Comparison of ENCODE assay signal across 18 mouse cellular contexts in genomic region chr10:93444407-93444806, GRCm38 (mm10). TPM values are rescaled to one million over a fixed set of nuclear protein-coding genes. Genes with fewer than 3 reads are reported as not detected.
DNase-seq lines count a peak whose midpoint lies in the region; ATAC-seq and TF ChIP-seq lines count a peak whose summit lies in the region.
"Had no signal": no experiment of that assay in that cellular context is flagged by ENCODE, and none has a peak within 500 bp of the region (broad histone marks: within the 10 kb centered on the region; RNA-seq: fewer than 3 reads in every experiment).

No protein-coding gene starts in this region.

- H3K79me2 ChIP-seq in MEL (ENCODE audit: control insufficient read depth, insufficient read depth, low read length, poor library complexity), result no peaks in the 10 kb centered on the region

- no peaks in the 10 kb centered on the region for H3K36me3 ChIP-seq in heart, embryonic 11.5 days (ENCODE audit: control insufficient read depth, insufficient read depth, low read length)
- H3K36me3 ChIP-seq in MEL (ENCODE audit: control insufficient read depth in 1 of 2, insufficient read depth in 2 of 2, low read length in 2 of 2), result peaks cover 0 to 19% of the 10 kb centered on the region in 2 experiments; a peak in 2 of 4 replicates
- no peaks in the 10 kb centered on the region for H3K36me3 ChIP-seq in midbrain, embryonic 14.5 days (ENCODE audit: control insufficient read depth, insufficient read depth, low read length)
- H3K36me3 ChIP-seq: embryonic facial prominence, embryonic 13.5 days; forebrain, embryonic 12.5 days; hindbrain, embryonic 13.5 days; limb, embryonic 15.5 days had no signal

- no peak for DNase-seq in heart, adult 11 months
- DNase-seq in lung, postnatal 25 days (ENCODE audit: low spot score), result peak; percentile 32
- no peak for DNase-seq in lung, postnatal 10 days
- peak; percentile 60 for DNase-seq in MEL (ENCODE audit: low read depth, low spot score)
- no peak for DNase-seq in midbrain, embryonic 14.5 days
- DNase-seq in MN1 (ENCODE audit: low spot score), result no peak
- DNase-seq: B cell, adult 2 months; cerebellum, postnatal 10 days; gastrocnemius, adult 2 months; kidney, adult 9 months; right cerebral cortex, postnatal 4 days had no signal

- ATAC-seq in heart, embryonic 11.5 days (replicated peaks; ENCODE audit: insufficient number of reproducible peaks, low FRiP score, low TSS enrichment), result no peak
- peak; percentile 87 for ATAC-seq in megakaryocyte progenitor cell, adult 5-6 weeks (replicated peaks; ENCODE audit: poor library complexity)
- ATAC-seq in midbrain, embryonic 14.5 days (ENCODE audit: low FRiP score, low TSS enrichment), result no peak

- H3K9ac ChIP-seq in heart, embryonic 11.5 days (ENCODE audit: low read depth, low read length), result peak overlapping the region; percentile 35; the same call in 1 of the 2 replicates
- peak overlapping the region; percentile 54 for H3K9ac ChIP-seq in MEL (ENCODE audit: control insufficient read depth, low read depth, low read length, poor library complexity, severe bottlenecking)
- H3K9ac ChIP-seq in midbrain, embryonic 14.5 days (replicated peaks; ENCODE audit: low read length), result no peak overlapping the region
- H3K9ac ChIP-seq: embryonic facial prominence, embryonic 13.5 days; forebrain, embryonic 12.5 days; hindbrain, embryonic 13.5 days; limb, embryonic 15.5 days had no signal

- TF ChIP-seq CTCF in MEL (IDR thresholded peaks at IDR 0.05 in 2 of 3, conservative IDR thresholded peaks at IDR 0.05 in 1 of 3; ENCODE audit: control insufficient read depth in 1 of 3, insufficient read depth in 1 of 3, low read depth in 2 of 3, low read length in 3 of 3, poor library complexity in 1 of 3, severe bottlenecking in 1 of 3), result no peak

- peaks cover 58% of the 10 kb centered on the region for H3K4me1 ChIP-seq in heart, embryonic 11.5 days (ENCODE audit: control insufficient read depth, insufficient read depth, low read length)
- H3K4me1 ChIP-seq in MEL (ENCODE audit: control insufficient read depth in 1 of 2, insufficient read depth in 2 of 2, low read length in 2 of 2), result peaks cover 12 to 25% of the 10 kb centered on the region in 2 experiments
- H3K4me1 ChIP-seq in midbrain, embryonic 14.5 days (ENCODE audit: control insufficient read depth, insufficient read depth, low read length), result no peaks in the 10 kb centered on the region
- H3K4me1 ChIP-seq: embryonic facial prominence, embryonic 13.5 days; forebrain, embryonic 12.5 days; hindbrain, embryonic 13.5 days had no signal

- peak overlapping the region; percentile 64 for H3K27ac ChIP-seq in heart, embryonic 11.5 days (ENCODE audit: low read depth, low read length)
- H3K27ac ChIP-seq in MEL (ENCODE audit: control insufficient read depth, low read depth, low read length), result peak overlapping the region; percentile 49
- H3K27ac ChIP-seq in midbrain, embryonic 14.5 days (replicated peaks; ENCODE audit: low read depth, low read length), result no peak overlapping the region
- H3K27ac ChIP-seq: embryonic facial prominence, embryonic 13.5 days; forebrain, embryonic 12.5 days; gastrocnemius, adult 2 months; hindbrain, embryonic 13.5 days; layer of hippocampus, adult 2 months; limb, embryonic 15.5 days had no signal

- no peaks in the 10 kb centered on the region for H3K9me3 ChIP-seq in heart, embryonic 11.5 days (replicated peaks; ENCODE audit: control insufficient read depth, low read length)
- no peaks in the 10 kb centered on the region for H3K9me3 ChIP-seq in MEL (replicated peaks; ENCODE audit: insufficient read depth, low read length)
- no peaks in the 10 kb centered on the region for H3K9me3 ChIP-seq in midbrain, embryonic 14.5 days (ENCODE audit: control insufficient read depth, low read length)
- H3K9me3 ChIP-seq: embryonic facial prominence, embryonic 13.5 days; forebrain, embryonic 12.5 days; hindbrain, embryonic 13.5 days; limb, embryonic 15.5 days had no signal

- no peaks in the 10 kb centered on the region for H3K27me3 ChIP-seq in heart, embryonic 11.5 days (ENCODE audit: control insufficient read depth, insufficient read depth, low read length)
- H3K27me3 ChIP-seq in MEL (ENCODE audit: control insufficient read depth in 1 of 2, insufficient read depth in 2 of 2, low read length in 2 of 2), result no peaks in the 10 kb centered on the region
- no peaks in the 10 kb centered on the region for H3K27me3 ChIP-seq in midbrain, embryonic 14.5 days (ENCODE audit: control insufficient read depth, insufficient read depth, low read length)
- H3K27me3 ChIP-seq: embryonic facial prominence, embryonic 13.5 days; forebrain, embryonic 12.5 days; hindbrain, embryonic 13.5 days; limb, embryonic 15.5 days had no signal

- H3K4me3 ChIP-seq in heart, embryonic 11.5 days (ENCODE audit: low read depth, low read length), result no peak overlapping the region
- peak overlapping the region in 1 of 2 experiments; percentile 41; a peak in 2 of 4 replicates for H3K4me3 ChIP-seq in MEL (ENCODE audit: control insufficient read depth in 1 of 2, insufficient read depth in 1 of 2, low read depth in 2 of 2, low read length in 2 of 2)
- H3K4me3 ChIP-seq in midbrain, embryonic 14.5 days (replicated peaks; ENCODE audit: low read depth, low read length), result no peak overlapping the region
- H3K4me3 ChIP-seq: embryonic facial prominence, embryonic 13.5 days; forebrain, embryonic 12.5 days; gastrocnemius, adult 2 months; hindbrain, embryonic 13.5 days; layer of hippocampus, adult 2 months; limb, embryonic 15.5 days had no signal

- peak overlapping the region; percentile 9; the same call in 1 of the 2 replicates for H3K4me2 ChIP-seq in heart, embryonic 11.5 days
- H3K4me2 ChIP-seq in midbrain, embryonic 14.5 days (ENCODE audit: low read length), result no peak overlapping the region
- H3K4me2 ChIP-seq: embryonic facial prominence, embryonic 13.5 days; forebrain, embryonic 12.5 days; hindbrain, embryonic 13.5 days; limb, embryonic 15.5 days had no signal

- TF ChIP-seq RAD21 in MEL (IDR thresholded peaks at IDR 0.05; ENCODE audit: low read depth, low read length), result no peak

- no peak for TF ChIP-seq EP300 in MEL (IDR thresholded peaks at IDR 0.05; ENCODE audit: low read depth in 1 of 2, low read length in 2 of 2)

- no peak for TF ChIP-seq POLR2A in MEL (IDR thresholded peaks at IDR 0.05; ENCODE audit: control insufficient read depth in 1 of 2, insufficient read depth in 1 of 2, low read depth in 1 of 2, low read length in 2 of 2, poor library complexity in 1 of 2)

- 77% methylated on average over 9 of the region's 9 CpGs for WGBS in heart, embryonic 11.5 days (ENCODE audit: insufficient replicate concordance)
- 84% methylated on average over 9 of the region's 9 CpGs for WGBS in midbrain, embryonic 14.5 days

TF ChIP-seq in MEL, 35 proteins besides CTCF, POLR2A, EP300 and RAD21:
- TF ChIP-seq MEF2A (IDR thresholded peaks at IDR 0.05; ENCODE audit: extremely low read depth, insufficient replicate concordance, low read depth, low read length, poor library complexity, severe bottlenecking), result no peak
- TF ChIP-seq ZNF384 (IDR thresholded peaks at IDR 0.05; ENCODE audit: low read depth, low read length), result peak; percentile 68
- no peak for TF ChIP-seq JUND (IDR thresholded peaks at IDR 0.05; ENCODE audit: low read depth, low read length)
- no peak for TF ChIP-seq CHD1 (IDR thresholded peaks at IDR 0.05; ENCODE audit: low read depth, low read length)

RNA-seq across cellular contexts. Expression of gene Lta4h, which starts 8.8 kb away (rescaled TPM):
- polyA plus RNA-seq in heart, embryonic 11.5 days (2014; fragmentation: Nextera tagmentation; extraction: Ambion mirVana), result 274 and 286 TPM in 2 replicates
- 73.2 and 76.8 TPM in 2 replicates for total RNA-seq in MEL (2012; rRNA removed)
- polyA plus RNA-seq in MEL (2012; ENCODE audit: insufficient read depth in 1 of 2, insufficient read length in 2 of 2, low read depth in 1 of 2, low replicate concordance in 2 of 2, missing spikeins in 1 of 2), result 10 to 100 TPM in 1 of 2 experiments, not detected in 1; 73.0 TPM
- 1,064 and 1,073 TPM in 2 replicates for total RNA-seq in megakaryocyte progenitor cell, adult 5-6 weeks (2015)
- total RNA-seq in megakaryocyte progenitor cell, adult 5-6 weeks (2017), result 756 and 853 TPM in 2 replicates
- 73.0 and 99.3 TPM in 2 replicates for polyA plus RNA-seq in midbrain, embryonic 14.5 days (2014; fragmentation: Nextera tagmentation; extraction: Ambion mirVana)

RNA-seq across cellular contexts. Expression of gene Hal, which starts 44.2 kb away (rescaled TPM):
- not detected in 2 replicates for polyA plus RNA-seq in heart, embryonic 11.5 days (2014; fragmentation: Nextera tagmentation; extraction: Ambion mirVana)
- total RNA-seq in MEL (2012; rRNA removed), result 0.12 TPM in 1 of 2 replicates, not detected in the other
- under 1 TPM in 1 of 2 experiments, not detected in 1; 0.03 TPM for polyA plus RNA-seq in MEL (2012; ENCODE audit: insufficient read depth in 1 of 2, insufficient read length in 2 of 2, low read depth in 1 of 2, low replicate concordance in 2 of 2, missing spikeins in 1 of 2)
- total RNA-seq in megakaryocyte progenitor cell, adult 5-6 weeks (2015), result 0.42 and 0.71 TPM in 2 replicates
- total RNA-seq in megakaryocyte progenitor cell, adult 5-6 weeks (2017), result 1.1 TPM in 2 replicates
- 0.27 TPM in 1 of 2 replicates, not detected in the other for polyA plus RNA-seq in midbrain, embryonic 14.5 days (2014; fragmentation: Nextera tagmentation; extraction: Ambion mirVana)
- polyA plus RNA-seq: hindbrain, embryonic 13.5 days had no signal

Comparison
In these comparisons a context has a peak if more than half of its experiments do, and no peak if none do; other contexts are left out.
1. DNase-seq: peak in lung, postnatal 25 days (single experiment) and MEL (single experiment); none in heart, adult 11 months (single experiment), lung, postnatal 10 days (single experiment), midbrain, embryonic 14.5 days (single experiment) and MN1 (single experiment).